Mouse (Mus musculus) R1 (cell line): Measurements from ENCODE around the gene Frmd8.

ENCODE experiments used
- DNase-seq: peaks from one replicate; pipeline ENCODE4 v3.0.0-alpha.2; 2018; ENCODE audit warnings: low read depth, low spot score

Gene Frmd8

DNA sequence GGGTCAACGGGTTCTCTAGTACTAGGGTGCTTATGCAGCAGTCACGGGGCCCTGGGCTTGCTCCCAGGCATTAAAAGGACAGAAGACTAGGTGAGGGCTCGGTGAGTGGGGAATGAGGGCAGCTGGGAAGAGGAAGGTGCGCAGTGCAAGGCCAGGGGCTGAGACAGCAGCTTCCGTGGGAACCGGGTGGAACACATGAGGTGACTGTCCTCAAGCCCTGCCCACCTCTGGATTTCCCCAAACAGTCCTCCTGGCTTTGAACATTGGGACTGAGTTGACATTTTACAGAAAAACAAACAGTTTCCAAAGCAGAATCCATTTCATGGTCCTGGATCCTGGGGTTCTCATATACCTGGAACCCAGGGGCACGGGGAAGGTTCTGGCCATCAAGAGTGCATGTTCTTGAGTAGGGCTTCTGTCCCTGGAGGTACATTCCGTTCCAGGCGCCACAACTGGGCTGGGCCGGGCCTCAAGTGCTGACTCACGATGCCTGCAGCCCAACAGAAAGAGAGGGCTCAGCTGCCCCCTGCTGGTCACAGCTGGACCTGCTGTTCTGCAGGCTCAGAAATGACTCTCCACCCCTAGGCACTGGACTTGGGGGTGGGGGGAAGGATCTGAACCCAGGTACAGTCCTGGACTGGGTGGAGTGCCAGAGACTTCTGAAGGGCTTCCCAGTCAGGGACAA, 25.1 kb downstream of the Frmd8 start:
- peak; percentile 96 for DNase-seq

DNA sequence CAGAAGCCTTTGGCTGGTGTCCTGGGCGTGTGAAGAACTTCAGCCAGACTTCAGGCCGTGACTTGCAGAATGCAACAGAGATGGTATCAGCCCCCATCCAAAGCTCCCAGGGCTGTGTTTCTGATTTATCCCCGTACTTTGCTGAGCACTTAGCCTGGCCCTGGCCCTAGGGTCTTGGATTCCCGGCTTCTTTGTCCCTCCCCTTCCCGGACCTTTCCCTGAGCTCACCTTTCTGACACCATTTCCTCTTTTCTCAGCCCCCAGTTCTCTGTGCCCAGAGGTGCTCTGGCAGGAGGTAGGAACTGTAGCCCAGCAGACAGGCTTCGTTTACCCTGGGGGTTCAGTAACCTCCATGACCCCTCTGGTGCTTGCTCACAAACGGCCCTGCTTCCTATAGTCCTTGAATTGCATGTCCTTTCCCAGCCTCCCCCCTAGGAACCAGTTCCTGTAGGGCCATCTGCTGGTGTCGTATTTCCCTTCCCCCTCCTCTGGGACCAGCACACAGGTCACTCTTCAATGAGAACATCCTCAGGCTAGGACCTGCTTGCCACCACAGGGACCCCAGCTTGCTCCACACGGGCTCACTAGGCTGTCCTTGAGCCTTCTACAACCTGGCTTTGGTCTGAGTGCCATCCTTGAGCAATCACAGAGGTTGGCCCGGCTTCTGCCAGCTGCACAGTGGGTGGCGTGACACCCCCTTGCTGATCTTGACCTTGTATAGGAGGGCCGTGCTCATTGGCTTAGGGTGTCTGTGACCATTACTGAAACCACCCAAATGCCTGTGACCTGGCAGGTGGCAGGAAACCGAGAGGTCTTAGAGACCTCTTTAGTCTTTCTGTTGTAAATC, 26.0 kb downstream of the Frmd8 start:
- DNase-seq: peak; percentile 91

DNA sequence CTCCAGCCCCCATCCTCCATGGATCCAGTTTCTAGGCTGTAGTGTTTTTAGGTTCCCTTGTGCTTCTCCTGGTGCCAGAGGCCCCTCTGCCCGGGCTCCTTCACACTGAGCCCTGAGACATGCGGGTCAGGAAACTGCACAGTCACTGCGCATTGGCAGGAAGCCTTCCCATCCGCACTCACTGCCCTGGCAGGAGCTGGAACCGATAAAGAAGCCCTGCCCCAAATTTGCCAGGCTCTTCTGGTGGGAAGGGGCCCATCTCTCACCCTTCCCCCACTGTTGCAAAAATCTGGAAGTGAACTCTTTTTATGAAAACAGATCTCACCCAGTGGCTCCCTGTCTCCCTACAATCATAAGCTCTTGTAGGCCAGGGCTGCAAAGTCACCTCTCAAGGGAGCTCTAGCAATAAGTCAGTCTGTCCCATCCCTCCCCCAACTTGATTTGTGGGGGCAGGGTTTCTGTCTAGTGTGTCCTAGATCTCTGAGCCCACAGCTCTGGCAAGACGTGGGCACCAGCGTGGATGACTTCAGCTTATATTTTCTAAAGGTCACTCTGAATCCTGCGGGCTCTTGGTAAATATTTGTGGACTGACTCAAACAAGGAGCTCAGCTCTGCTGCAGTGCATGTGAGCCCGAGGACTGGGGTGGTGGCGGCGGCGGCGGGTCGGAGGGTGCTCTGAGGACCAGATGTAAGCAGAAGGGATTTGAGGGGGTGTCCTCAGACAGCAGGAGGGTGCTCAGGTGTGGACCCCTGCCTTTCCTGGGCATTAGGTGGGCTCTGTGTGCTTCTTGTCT, 26.8 kb downstream of the Frmd8 start:
- peak; percentile 43 for DNase-seq

DNA sequence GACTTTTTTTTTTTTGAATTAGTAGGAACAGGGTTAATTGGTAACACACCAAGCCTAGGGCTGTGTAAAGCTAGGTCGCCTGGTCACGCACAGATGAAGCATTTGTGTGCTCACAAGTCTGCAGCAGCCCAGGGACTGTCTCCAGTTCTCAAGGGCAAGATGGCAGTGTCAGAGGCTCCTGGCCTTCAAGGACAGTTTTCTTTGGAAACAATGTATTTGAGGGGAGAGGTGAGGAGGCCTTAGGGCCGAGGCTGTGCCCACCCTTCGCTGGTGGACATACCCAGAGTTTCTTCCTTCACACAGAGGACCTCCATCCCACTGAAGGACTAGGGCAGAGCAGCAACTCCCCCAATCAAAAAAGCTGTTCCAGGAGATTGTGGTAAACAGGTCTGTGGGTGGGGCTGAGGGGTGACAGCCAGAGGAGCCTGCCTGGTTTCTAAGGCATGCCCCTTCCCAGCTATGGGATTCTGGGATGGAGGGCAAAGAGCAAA, 27.7 kb downstream of the Frmd8 start:
- peak; percentile 49 for DNase-seq

DNA sequence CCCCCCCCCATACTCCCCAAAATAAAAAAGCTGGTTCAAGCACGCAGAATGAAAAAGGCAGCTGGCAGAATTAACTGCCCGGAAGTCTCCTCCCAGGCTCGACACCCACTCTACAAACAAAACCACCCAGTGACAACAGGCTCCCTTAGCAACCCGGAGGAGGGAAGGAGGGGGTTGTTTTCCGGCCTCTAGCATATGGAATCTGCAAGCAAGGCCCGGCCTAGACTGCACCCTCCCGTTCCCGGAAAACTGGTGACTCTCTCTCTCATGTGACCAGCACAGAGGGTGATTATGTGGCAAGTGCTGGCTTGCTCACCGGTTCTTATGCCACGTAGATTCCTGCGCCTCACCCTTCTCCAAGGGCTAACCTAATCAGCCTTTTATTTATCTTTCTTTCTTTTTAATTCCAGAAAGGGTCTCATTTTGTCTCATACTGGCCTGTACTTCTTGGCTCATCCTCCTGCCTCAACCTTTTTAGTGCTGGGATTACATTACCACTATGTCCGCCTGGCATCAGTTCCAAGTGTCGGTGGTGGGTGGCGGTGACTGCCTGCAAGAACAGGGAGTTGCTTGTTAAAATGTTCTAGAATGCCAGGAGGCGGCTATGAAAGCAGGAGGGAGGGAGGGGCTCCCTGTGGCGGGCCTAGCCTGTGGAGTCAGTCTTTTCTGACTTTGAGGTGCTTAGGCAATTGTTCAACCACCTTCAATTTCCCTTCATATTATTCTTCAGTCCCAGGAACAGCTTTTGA, 28.3 kb downstream of the Frmd8 start:
- DNase-seq: peak; percentile 99

DNA sequence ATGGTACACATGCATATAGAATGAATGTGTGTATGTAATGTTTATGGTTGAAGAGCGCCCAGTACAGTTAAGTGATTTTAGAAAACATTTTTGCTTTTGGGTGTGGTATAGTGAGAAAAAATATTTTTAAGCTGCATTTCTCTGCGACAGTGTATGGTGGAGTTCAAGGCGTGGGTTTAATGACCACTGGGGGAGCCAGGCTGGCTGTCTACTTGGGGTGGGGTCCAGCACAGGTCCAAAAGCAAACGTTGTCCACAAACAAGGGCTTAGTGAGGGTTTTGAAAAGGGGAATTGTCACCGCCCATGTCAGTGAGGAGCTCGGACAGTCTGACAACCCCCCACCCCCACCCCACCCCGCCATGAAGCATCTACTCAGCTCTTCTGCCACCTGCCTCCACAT, 28.9 kb downstream of the Frmd8 start:
- no peak for DNase-seq

DNA sequence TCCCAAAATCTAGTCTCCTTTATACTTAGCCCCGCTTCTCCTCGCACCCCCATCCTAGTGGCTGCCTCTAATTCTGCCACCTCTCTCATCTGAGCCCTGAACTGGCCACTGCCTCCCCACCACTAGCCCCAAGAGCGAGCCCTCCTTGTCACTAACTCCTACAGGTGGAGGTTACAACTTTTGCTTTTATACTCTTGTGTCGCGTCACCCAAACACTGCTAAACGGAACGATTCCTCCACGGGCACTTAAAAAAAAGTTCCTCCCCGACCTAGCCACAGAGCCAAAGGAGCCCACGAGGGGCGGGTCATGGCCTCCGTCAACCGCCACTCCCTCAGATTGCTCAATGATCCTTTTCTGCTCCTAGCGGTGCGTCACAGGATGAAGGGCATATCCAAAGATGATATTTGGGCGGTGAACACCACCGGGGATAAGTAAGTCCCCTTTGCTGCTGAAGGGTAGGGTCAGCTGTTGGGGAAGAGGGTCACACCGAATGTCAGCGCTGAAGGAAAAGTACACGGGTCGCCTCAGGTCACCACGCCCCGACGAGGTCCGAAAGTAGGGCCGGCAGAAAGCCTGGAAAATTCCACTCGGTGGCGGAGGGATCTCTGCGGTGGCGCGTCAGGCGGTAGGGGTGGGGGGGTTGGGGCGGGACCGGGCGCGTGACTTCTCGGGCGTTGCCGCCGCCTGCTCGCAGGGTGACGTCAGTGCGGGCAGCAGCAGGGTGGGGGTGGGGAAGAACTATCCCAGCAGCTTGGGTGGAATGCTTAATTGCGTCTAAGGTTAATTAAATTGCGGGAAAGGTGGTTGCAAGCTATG, 29.5 kb downstream of the Frmd8 start:
- peak; percentile 97 for DNase-seq

DNA sequence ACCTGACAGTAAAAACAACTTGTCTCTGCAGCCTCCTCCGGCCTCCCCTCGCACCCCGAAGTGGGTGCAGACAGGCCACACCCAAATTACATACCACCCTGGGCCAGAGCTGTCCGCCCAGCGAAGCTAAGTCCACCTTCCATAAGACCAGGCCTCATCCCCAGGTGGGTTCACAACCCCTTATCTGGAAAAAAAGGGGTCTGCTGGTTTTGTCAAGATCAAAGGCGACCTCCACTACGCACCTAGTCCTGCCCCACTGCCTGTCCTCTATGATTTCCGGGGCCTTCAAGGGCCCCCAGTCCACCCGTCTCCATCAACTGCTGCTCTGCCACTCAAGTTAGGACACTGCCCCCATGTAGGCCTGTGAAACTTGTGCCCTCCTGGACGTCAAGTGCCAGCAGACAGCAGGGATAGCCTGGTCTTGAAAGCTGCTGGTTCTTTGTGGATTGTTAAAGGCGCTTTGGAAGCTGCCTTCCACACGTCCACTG, 30.2 kb downstream of the Frmd8 start:
- DNase-seq: peak; percentile 35

DNA sequence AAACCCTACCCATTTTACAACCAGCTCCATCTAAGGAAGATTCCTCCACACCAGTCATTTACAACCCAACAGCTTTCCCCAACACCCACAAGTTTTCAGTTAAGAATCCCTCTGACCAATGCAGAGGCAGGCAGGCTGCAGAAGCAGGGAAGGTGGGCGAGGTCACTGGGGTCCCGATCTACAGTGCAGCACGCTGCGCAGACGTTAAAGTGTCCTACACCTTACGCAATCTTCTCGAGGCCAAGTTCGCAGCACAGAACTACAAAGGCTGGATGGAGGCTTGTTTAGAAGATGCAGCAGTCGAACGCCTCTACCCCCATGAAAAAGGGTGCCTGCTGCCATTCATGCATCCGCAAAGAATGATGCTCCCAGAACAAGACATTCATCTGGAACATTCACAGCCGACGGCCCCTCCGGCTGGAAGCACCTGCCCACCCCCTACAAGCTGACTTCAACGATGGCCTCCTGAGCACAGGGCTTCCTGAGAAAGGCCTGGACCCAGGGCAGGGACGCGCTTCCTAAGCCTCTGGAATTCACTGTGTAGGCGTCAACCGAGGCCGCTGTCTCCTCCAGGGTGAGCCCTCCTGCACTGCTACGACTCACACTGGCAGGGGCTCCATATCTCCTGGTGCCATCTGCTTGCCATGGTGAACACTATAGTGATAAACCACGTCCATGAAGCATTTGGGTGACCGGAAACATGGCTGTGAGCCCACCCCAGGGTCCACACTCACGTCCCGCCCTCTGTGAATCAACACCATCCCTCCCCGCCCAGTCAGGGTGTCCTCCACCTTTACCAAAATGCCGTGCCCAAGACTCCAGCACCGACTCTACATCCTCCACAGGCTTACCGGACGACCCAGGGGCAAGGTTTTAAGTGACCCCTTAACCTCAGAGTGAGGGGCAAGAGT, 31.0 kb downstream of the Frmd8 start:
- DNase-seq: peak; percentile 41

DNA sequence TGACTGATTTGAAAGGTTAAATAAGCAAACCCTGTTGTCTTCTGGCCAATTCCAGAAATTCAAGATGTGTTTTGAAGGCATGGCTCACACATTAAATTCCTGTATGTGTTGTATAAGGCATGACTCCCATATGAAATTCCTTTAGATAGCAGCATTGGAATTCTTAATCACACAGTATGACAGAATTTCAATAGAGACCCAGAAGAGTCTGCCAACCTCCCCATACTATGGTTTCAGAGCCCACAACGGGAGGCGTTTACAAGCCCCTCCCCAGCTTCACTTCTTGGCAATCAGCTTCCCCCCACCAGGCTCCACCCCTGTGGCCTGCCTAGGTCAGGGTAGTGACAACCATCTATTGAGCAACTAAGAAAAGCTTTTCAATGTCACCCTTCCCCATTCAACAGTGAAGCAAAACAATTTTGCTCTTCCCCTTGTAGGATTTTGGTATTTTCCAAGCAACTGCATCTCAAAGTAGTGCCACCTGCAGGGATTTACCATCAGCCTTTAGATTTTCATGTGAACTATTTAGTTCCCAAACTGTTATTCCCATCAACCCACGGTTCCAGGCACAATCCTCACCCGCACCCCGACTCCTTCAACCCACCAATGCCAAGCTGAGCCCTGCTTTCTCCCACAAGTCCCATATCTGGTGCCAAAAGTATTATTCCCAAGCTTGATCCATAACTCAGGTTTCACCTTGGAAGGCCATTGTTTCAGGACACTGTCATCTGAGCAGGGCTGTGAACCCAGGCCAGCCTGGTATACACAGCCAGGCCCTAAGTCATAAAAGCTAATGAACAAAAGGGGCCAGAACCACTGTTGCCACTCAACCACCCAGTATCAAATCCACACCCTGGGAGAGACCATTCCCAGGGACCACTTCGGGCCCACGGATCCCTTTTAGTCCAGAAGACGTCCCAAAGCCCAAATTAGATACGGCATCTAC, 32.0 kb downstream of the Frmd8 start:
- peak; percentile 80 for DNase-seq

DNA sequence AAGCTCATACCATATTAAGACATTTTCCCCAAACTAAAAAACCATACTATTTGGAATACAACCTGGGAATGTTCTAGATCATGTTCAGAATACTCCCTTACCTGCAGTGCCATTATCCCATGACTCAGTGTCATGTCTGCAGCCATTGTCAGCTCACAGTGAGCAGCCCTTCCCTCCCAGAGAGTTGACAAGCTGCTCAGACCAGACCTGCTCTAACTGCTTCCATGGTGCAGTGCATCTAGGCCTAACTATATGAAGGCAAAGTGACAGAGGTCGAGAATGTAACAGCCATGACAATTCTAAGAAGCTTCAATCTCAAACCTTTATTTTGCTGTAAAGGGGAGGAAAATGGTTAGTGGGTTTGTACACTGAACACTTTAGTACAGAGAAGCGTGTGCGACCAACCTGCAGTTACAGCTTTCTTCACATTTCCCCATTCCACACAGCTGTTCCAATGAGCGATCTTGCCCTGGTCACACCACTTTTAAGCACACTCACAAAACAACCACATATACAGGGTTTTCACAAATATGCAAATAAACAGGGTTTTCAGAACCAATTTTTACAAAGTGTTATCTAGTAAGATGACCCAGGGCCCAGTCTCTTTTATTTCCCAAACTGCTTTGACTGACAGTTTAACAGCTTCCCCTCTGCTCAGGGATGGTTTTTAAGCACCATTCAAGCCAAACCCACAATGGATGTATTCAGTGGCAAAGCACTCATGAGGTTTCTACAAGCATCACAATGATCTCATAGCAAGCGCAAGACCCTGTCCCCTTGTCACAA, 32.9 kb downstream of the Frmd8 start:
- peak; percentile 77 for DNase-seq

DNA sequence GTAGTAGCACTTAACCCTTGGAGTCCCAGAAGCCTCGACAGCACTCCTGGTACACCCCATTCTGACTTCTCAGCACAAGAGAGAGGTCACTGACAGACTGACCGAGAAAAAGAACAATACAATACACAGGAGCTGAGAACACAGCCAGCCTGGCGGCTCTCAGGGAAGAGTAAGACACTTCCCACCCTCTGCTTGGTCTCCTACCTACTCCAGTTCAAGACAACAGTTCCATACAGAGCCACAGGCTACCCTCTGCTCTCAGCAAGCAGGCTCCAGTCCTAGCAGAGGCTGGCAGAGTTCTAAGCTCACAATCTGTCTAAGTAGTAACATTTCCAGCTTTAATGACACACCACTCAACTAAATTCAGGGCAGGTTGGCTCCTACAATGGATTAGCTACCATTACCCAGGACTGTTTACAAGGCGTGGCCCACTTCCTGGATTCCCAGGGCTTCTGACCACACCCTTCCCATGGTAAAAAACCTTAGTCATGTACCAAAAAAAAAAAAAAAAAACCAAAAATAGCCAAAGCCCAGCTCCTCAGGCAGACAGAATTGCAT, 33.6 kb downstream of the Frmd8 start:
- peak; percentile 90 for DNase-seq

DNA sequence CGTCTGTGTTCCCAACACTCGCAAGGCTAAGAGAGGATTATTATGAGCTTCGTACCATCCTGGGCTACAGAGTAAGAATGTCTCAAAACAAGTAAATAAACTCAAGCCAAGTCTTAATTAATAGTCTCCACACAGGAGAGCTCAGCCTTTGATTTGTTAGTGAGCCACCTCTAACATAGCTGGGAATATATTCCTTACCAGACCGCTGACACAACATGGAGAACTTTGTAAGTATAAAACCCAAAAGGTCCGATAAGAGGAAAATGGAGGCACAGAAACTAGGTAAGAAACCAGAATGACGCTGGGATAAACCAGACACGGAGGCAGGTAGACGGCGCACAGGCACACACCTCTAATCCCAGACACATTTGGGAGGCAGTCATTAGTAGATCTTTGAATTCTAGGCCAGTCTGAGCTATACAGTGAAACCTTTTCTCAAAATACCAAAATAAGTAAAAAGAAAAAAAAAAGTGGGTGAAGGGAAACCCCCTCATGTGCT, 34.1 kb downstream of the Frmd8 start:
- no peak for DNase-seq

DNA sequence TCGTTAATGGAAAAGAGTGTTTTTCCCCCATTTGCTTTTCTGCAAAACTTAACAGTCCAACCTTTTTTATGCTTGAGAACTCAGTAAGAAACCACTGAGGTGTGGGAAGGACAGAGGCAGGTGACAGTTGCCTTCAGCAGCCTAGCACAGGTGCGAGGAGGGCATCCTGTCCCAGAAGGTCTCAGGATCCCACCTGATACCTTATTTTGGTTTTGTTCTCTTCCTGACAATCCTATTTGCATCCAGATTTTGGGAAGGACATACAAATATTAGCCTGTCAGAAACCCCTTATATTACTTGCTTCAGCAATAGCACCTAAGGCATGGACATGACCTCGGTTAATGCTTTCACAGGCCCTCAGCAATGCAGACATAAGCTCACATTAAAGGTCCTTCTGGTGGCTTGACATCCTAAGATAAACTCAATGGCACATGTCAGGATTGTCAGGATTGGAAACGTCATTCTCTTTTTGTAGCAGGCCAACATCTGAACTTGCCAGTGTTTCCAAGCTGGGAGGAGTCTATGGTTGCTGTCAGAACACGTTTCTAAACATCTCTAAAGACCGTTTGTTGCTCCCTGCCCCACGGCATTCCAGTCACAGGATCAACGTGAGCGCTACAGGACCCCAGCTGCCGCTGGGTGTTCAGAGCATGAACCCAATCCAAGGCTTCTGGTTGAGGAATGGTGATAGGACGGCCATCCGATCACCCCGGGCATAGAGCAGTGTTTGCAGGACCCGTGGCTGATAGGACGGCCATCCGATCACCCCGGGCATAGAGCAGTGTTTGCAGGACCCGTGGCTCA, 34.8 kb downstream of the Frmd8 start:
- peak; percentile 65 for DNase-seq

DNA sequence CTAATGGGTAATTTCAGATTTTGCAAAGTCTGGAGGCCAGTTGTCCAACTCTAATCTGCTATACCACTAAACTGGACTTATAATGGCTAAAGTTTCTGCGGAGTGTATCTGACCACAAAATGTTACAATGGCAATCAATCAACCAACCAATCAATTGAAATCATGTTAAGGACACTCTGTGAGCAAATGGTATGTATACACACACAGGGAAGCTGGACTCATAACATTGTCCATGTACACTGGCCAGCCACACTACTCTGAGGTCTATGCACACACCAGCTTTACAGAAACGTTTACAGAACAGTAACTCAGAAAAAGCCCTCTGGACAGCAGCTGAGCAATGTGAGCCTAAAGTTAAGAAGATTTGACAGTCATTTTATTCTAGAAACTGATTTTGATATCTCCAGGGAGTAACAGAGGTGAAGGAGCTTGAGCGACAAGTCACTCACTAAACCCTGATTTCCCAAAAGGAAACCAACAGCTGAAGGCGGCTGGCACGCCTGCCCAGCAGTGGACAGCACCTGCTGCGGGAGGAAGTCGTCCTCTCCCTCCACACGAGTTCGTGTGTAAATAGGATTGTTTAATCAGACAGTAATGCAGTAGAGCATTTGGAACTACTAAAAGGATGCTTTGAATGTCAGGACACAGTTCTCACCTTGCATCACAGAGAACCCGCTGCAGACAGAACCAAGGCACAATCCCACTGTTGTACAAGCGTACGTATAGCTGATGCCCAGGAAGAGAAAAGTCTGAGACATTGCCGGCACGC, 35.6 kb downstream of the Frmd8 start:
- no peak for DNase-seq
